Mouse (Mus musculus) liver, adult 2 months (tissue): ENCODE results near the gene Btrc.

Experiments
- CTCF ChIP-seq: fragments of 200-500 bp; IDR thresholded peaks from 2 replicates; pipeline ENCODE4 v1.5.1; 2011; ENCODE audit warnings: low read depth, low read length, control low read depth
- POLR2A ChIP-seq: fragments of 200-500 bp; IDR thresholded peaks from 2 replicates; pipeline ENCODE4 v1.6.1; 2011; ENCODE audit warnings: low read length, control low read depth; ENCODE audit not compliant: insufficient read depth; ENCODE audit errors: extremely low read depth

- no peak for TF ChIP-seq CTCF
- no peak for TF ChIP-seq POLR2A
Observed at GRCm38 (mm10) chr19:45458702-45459101, 95.2 kb downstream of the Btrc start.
